Mouse (Mus musculus) small intestine, adult 10 weeks (tissue): ENCODE data around the gene Meis3. TPM values are rescaled to one million over a fixed set of nuclear protein-coding genes. Genes with fewer than 3 reads are reported as not detected.

Experiments
- polyA plus RNA-seq: library from polyadenylated mRNA; stranded (reverse); fragments of 350-450 nt; fragmentation: Illumina TruSeq; extraction: RNeasy Lipid Tissue Mini Kit (QIAGEN cat#74804); gene quantifications from one replicate; pipeline ENCODE4 v1.2.3, GENCODE M21; 2014; ENCODE audit warnings: low replicate concordance

Gene Meis3
- not detected for polyA plus RNA-seq

DNA sequence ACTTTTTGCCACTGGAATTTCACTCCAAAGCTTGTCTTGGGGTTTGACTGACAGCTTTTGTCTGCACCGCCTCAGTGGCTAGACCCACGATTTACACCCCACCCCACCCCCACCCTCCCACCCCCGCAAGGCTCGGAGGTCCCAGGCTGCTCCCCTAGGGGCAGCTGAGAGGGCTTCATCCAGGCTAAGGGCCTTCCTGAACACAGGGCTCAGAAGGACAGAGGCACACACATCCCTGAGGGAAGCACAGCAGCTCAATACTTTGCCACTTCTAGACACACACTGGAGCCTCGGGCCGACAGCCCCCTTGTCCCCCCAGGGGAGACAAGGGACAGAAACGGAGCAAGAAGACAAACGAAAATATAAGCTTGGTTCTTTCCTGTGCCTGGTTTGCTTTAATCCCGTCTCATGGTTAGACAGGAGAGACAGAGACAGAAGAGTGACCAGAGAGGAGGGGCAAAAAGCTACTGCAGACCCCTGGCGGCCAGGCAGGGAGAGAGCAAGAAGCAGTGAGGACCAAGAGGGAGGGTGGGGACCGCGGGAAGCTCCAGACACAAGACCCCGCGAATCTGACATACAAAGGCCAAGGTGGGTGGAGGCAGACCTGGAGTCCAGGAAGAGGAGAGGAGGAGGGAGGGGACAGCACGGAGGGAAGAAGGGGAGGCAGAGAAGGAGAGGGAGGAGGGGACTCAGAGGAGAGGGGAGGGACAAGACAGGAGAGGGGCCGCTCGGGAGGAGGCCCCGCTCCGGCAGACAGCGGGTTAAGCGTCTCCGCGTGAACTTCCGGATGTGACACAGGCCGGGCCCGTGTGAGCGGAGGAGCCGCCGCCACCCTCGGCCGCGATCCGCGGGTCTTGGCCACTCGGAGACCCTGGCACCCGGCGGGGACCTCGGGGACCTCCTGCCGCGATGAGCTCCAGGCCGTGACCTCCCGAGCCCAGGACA, at the start of gene Meis3:
Meis3 (plus strand) TSS at position 494 of the 945 bp plus-strand sequence.

DNA sequence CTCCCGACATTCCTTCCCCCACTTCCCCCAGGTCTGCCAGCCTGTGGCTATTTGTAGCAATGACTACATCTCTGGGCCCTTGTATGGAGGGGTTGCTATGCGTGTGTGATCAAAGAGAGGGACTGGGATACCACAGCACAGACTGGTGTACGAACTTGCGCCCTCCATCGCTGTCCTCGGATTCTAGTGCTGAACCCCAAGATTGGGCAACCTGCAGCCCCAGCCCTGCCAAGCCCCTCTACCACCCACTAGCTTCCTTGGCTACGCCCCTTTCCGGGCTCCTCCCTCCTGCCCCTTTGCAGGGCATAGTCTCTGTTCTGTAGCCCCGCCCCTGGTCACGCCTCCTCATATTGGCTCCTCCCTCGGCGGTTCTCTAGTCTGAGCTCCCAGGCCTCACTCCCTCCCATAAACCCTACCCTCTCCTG, 45.5 kb upstream of the Meis3 start, which contains the start of gene Slc8a2:
Slc8a2 (plus strand) TSS at position 406 of the 425 bp plus-strand sequence.

DNA sequence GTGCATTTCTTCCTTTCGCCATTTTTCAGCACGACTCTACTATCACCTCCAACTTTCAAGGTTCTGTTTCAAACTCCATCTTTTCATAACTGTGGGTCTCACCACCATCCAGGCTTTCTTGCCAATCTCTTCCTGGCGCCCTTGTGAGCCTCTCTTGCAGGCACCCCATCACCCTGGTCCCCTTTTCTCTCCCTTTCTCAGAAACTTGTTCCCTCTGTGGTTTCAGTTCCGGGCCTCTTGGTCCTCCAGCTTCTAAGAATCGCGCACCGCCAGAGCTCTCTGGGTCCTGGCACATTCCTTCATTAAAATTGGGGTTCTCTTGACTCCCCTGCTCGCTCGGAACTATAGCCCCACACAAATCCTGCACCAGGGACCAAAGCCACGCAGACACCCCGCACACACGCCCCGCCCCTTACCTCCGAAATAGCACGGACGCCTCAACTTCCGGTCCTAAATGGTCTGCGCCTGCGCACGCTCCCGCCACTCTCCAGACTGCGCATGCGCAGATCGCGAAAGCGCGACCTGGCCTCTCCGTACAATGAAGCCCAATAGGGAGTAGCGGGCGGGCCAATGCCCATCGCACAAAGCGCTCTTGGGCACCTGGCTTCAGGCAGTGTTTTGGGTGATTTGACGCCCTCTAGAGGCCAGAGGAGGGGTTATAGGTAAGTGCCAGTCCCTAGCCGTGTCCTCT, 46.8 kb downstream of the Meis3 start, which contains the start of gene Dhx34:
Dhx34 (minus strand) TSS at position 456 of the 691 bp plus-strand sequence.

Other genes with a start within 250 kb of the Meis3 start
- 6.2 TPM for gene Nop53, start 229.0 kb upstream of the Meis3 start, polyA plus RNA-seq
- 4.9 TPM for gene Ehd2, start 207.5 kb upstream of the Meis3 start, polyA plus RNA-seq
- gene Bicra, start 127.2 kb upstream of the Meis3 start, polyA plus RNA-seq: 0.56 TPM
- gene Zfp541, start 113.3 kb upstream of the Meis3 start, polyA plus RNA-seq: not detected
- gene Napa, start 76.6 kb upstream of the Meis3 start, polyA plus RNA-seq: 7.2 TPM
- gene Kptn, start 55.2 kb upstream of the Meis3 start, polyA plus RNA-seq: 6.2 TPM
- not detected for gene Slc8a2, start 45.3 kb upstream of the Meis3 start, polyA plus RNA-seq
- gene Dhx34, start 46.9 kb downstream of the Meis3 start, polyA plus RNA-seq: 0.11 TPM
- gene C5ar2, start 69.1 kb downstream of the Meis3 start, polyA plus RNA-seq: 0.30 TPM
- 1.9 TPM for gene C5ar1, start 84.5 kb downstream of the Meis3 start, polyA plus RNA-seq
- 1.6 TPM for gene Inafm1, start 98.5 kb downstream of the Meis3 start, polyA plus RNA-seq
- 8.5 TPM for gene Ccdc9, start 111.7 kb downstream of the Meis3 start, polyA plus RNA-seq
- not detected for gene Bbc3, start 133.3 kb downstream of the Meis3 start, polyA plus RNA-seq
- 48.0 TPM for gene Sae1, start 212.7 kb downstream of the Meis3 start, polyA plus RNA-seq
- 6.5 TPM for gene Zc3h4, start 225.8 kb downstream of the Meis3 start, polyA plus RNA-seq